Mouse (Mus musculus) left cerebral cortex, postnatal 14 days (tissue): ENCODE results near the gene Neo1. TPM values are rescaled to one million over a fixed set of nuclear protein-coding genes. Genes with fewer than 3 reads are reported as not detected.

ENCODE experiments used
- DNase-seq, 2 experiments: peaks; one replicate each; pipeline ENCODE4 v3.0.0; 2021 to 2022; ENCODE audit warnings: low spot score in 2 of 2, mixed read lengths in 1 of 2
- intact Hi-C: fragments of 180-260 bp; cut with DNase I; formaldehyde crosslinking; loops from one replicate; pipeline ENCODE4 v1.15.1; 2025
- long read RNA-seq, 2 experiments: library from polyadenylated mRNA; stranded (forward); transcript quantifications; one replicate each; pipeline ENCODE4 v2.0.0; 2021
- total RNA-seq, 2 experiments: library from RNA; stranded (reverse); gene quantifications; 2 replicates each; pipeline ENCODE4 v1.2.3; 2021

Gene Neo1
- total RNA-seq: 100 to 1,000 TPM; 103 to 113 TPM
- long read RNA-seq, experiment 1, full-length matches to known transcripts: 1 of 19 reads
- long read RNA-seq, experiment 1, partial matches to known transcripts: 5 of 19 reads
- long read RNA-seq, experiment 1, other reads (novel, unspliced or antisense): 13 of 19 reads
- long read RNA-seq, experiment 2, full-length matches to known transcripts: 1 of 15 reads
- long read RNA-seq, experiment 2, partial matches to known transcripts: 5 of 15 reads
- long read RNA-seq, experiment 2, other reads (novel, unspliced or antisense): 9 of 15 reads

GRCm38 (mm10) chr9:59036159-59036731 is at the start of gene Neo1:
TSS of gene Neo1 (minus strand) at chr9:59036441.
- DNase-seq: peak; percentile 95 to 96
- intact Hi-C loops: loop anchor here (5.0 kb wide), 1 partner anchor 161 kb away; no protein-coding TSS in a partner anchor

GRCm38 (mm10) chr9:59075632-59076031 is 39.4 kb upstream of the Neo1 start:
- intact Hi-C loops: no loop called here
- DNase-seq: no peak

GRCm38 (mm10) chr9:59073887-59074286 is 37.6 kb upstream of the Neo1 start:
- no peak for DNase-seq
- intact Hi-C loops: no loop called here

GRCm38 (mm10) chr9:59072076-59072777 is 36.0 kb upstream of the Neo1 start:
- intact Hi-C loops: no loop called here
- DNase-seq: peak in 1 of 2 experiments; percentile 14

GRCm38 (mm10) chr9:59071220-59071977 is 35.2 kb upstream of the Neo1 start:
- no peak for DNase-seq
- intact Hi-C loops: no loop called here

- intact Hi-C loops: no loop called here
Measured at GRCm38 (mm10) chr9:59070216-59070615, 34.0 kb upstream of the Neo1 start.

GRCm38 (mm10) chr9:59065616-59066301 is 29.5 kb upstream of the Neo1 start:
- DNase-seq: no peak

More at GRCm38 (mm10) chr9:59070216-59070615, 34.0 kb upstream of the Neo1 start:
- no peak for DNase-seq

GRCm38 (mm10) chr9:59062409-59062808 is 26.2 kb upstream of the Neo1 start:
- no peak for DNase-seq
- intact Hi-C loops: no loop called here

More at GRCm38 (mm10) chr9:59065616-59066301, 29.5 kb upstream of the Neo1 start:
- intact Hi-C loops: no loop called here

GRCm38 (mm10) chr9:59060026-59060605 is 23.9 kb upstream of the Neo1 start:
- intact Hi-C loops: no loop called here
- peak; percentile 16 to 26 for DNase-seq

- intact Hi-C loops: no loop called here
- DNase-seq: no peak
Measured at GRCm38 (mm10) chr9:59059158-59059557, 22.9 kb upstream of the Neo1 start.

- DNase-seq: no peak
- intact Hi-C loops: no loop called here
Measured at GRCm38 (mm10) chr9:59058060-59058459, 21.8 kb upstream of the Neo1 start.

GRCm38 (mm10) chr9:59056281-59056680 is 20.0 kb upstream of the Neo1 start:
- intact Hi-C loops: no loop called here

GRCm38 (mm10) chr9:59041805-59042204 is 5.6 kb upstream of the Neo1 start:
- intact Hi-C loops: no loop called here
- no peak for DNase-seq

More at GRCm38 (mm10) chr9:59056281-59056680, 20.0 kb upstream of the Neo1 start:
- no peak for DNase-seq

GRCm38 (mm10) chr9:59036732-59037341 is 596 bp upstream of the Neo1 start:
- DNase-seq: no peak
- intact Hi-C loops: loop anchor here (5.0 kb wide), 1 partner anchor 160 kb away; no protein-coding TSS in a partner anchor

GRCm38 (mm10) chr9:59035342-59036158 is 691 bp downstream of the Neo1 start:
- peak; percentile 23 to 37 for DNase-seq
- intact Hi-C loops: loop anchor here (5.0 kb wide), 1 partner anchor 162 kb away; no protein-coding TSS in a partner anchor

- no peak for DNase-seq
- intact Hi-C loops: loop anchor here (5.0 kb wide), 1 partner anchor 162 kb away; no protein-coding TSS in a partner anchor
Measured at GRCm38 (mm10) chr9:59034836-59035235, 1.4 kb downstream of the Neo1 start.

GRCm38 (mm10) chr9:59033492-59033891 is 2.7 kb downstream of the Neo1 start:
- intact Hi-C loops: no loop called here
- no peak for DNase-seq
